Mouse (Mus musculus): ENCODE results near the gene Rrad.

DNA sequence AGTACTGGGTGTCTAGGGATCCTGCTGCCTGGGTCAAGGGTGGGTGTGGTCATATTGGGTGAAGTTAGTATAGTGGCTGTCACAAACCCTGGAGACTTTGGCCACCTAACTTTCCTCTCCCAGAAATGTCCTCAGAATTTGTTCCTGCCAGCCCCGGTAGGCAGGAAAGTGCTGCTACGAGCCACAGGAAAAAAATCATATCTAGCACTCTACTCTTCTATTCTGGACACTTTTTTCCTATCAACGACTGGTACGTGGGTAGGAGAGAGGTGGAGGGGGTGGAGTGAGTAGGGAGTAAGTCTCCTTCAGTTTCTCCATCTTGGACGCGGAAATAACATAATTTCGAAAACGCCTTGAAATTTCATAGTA lies 1.0 kb downstream of the Rrad start:
- TF ChIP-seq FLI1 (IDR thresholded peaks at IDR 0.05; ENCODE audit: low read length) (no peak), GATA1 (IDR thresholded peaks at IDR 0.05; ENCODE audit: borderline replicate concordance, low read length) (no peak)
